Mouse (Mus musculus) forebrain, embryonic 15.5 days (tissue): ENCODE results near the gene Brd9. TPM values are rescaled to one million over a fixed set of nuclear protein-coding genes. Genes with fewer than 3 reads are reported as not detected.
"Not testable (repeated sequence)": the region's sequence is repeated elsewhere in the genome, so short reads cannot be mapped to it uniquely, and the experiment has no call there.

Experiments
- ATAC-seq: fragments of 200-750 bp; cut with Nextera tagmentation; replicated peaks from 2 replicates; pipeline ENCODE4 v1.8.0; 2017; ENCODE audit warnings: mild to moderate bottlenecking, moderate TSS enrichment, moderate library complexity
- H3K27ac ChIP-seq: fragments of 300-500 bp; sonication (generic); replicated peaks from 2 replicates; pipeline ENCODE4 v1.5.1; 2015; ENCODE audit warnings: mild to moderate bottlenecking, inconsistent platforms
- H3K27me3 ChIP-seq: fragments of 300-500 bp; sonication (generic); 2 replicates; pipeline ENCODE4 v1.6.1; 2015; ENCODE audit warnings: inconsistent platforms
- H3K36me3 ChIP-seq: fragments of 300-500 bp; sonication (generic); 2 replicates; pipeline ENCODE4 v1.6.1; 2015; ENCODE audit warnings: mild to moderate bottlenecking, inconsistent platforms
- H3K4me1 ChIP-seq: fragments of 300-500 bp; sonication (generic); 2 replicates; pipeline ENCODE4 v1.6.1; 2015; ENCODE audit warnings: inconsistent platforms
- H3K4me2 ChIP-seq: fragments of 300-500 bp; sonication (generic); replicated peaks from 2 replicates; pipeline ENCODE4 v1.6.1; 2015; ENCODE audit warnings: mild to moderate bottlenecking, inconsistent platforms
- H3K4me3 ChIP-seq: fragments of 300-500 bp; sonication (generic); 2 replicates; pipeline ENCODE4 v1.5.1; 2015; ENCODE audit warnings: mild to moderate bottlenecking, inconsistent platforms
- H3K9ac ChIP-seq: fragments of 300-500 bp; sonication (generic); replicated peaks from 2 replicates; pipeline ENCODE4 v1.6.1; 2015; ENCODE audit warnings: mild to moderate bottlenecking, inconsistent platforms
- H3K9me3 ChIP-seq: fragments of 300-500 bp; sonication (generic); 2 replicates; pipeline ENCODE4 v1.6.1; 2016; ENCODE audit warnings: inconsistent platforms
- WGBS: fragments of 180-500 bp; shearing (Covaris S2); methylation state at CpG from one replicate; pipeline ENCODE4 v1.1.7; 2015; ENCODE audit warnings: mixed read lengths; 5-methylcytosine and 5-hydroxymethylcytosine counted together
- microRNA-seq: library from miRNA; unstranded; fragments of <30 nt; microRNA quantifications from one replicate; pipeline ENCODE4, GENCODE M21; 2016
- polyA plus RNA-seq: library from polyadenylated mRNA; unstranded; fragments of >200 nt; fragmentation: Nextera tagmentation; extraction: Ambion mirVana; gene quantifications from 2 replicates; pipeline ENCODE4 v1.2.1, GENCODE M21; 2015

The Brd9 gene
- polyA plus RNA-seq, 1 experiment from 2014 or later = 98.0 TPM

DNA sequence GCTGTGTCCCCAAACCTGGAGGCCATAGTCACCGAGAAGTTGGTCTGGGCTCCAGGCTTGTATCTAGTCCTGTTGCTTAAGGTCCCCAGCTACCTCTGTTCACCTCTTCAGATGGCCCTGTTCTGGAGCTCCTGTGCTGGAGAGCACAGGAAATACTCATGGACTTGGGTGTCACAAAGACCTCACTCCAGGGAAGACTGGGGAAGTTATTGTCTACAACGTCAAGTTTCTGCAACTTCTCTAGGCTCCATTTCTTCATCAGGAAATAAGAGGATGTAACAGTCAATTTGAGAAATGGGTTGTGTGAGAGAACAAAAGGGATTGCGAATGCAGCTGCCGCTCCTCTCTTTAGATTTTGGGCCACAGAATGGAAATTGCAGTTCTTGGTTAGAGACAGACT is 58.8 kb downstream of the Brd9 start:
- Histone ChIP-seq H3K4me2 (no peak overlapping the region), H3K36me3 (no peaks in the 10 kb centered on the region), H3K4me1 (no peaks in the 10 kb centered on the region), H3K27ac (no peak overlapping the region), H3K4me3 (no peak overlapping the region), H3K9ac (no peak overlapping the region), H3K9me3 (no peaks in the 10 kb centered on the region), H3K27me3 (no peaks in the 10 kb centered on the region)
- no peak for ATAC-seq
- WGBS = 88% methylated on average over 4 of the region's 4 CpGs

DNA sequence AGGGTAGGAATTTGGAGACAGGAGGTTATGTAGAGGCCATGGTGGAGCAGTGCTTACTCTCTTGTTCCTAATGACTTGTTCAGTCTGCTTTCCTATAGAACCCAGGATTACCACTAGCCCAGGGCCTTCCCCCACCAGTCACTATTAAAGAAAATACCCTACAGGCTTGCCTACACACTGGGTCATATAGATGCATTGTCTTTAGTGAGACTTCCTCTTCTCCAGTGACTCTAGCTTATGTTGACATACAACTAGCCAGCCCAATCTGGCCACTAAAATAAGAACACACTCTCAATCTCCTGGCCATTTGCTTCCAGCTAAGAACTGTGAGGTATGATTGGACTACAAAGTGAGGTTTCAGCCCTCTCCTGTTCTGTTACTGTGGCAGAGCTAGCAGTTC is 62.9 kb downstream of the Brd9 start:
- Histone ChIP-seq H3K27ac (no peak overlapping the region), H3K4me1 (no peaks in the 10 kb centered on the region), H3K4me3 (no peak overlapping the region), H3K4me2 (no peak overlapping the region), H3K36me3 (no peaks in the 10 kb centered on the region), H3K27me3 (no peaks in the 10 kb centered on the region), H3K9ac (no peak overlapping the region), H3K9me3 (no peaks in the 10 kb centered on the region)
- no peak for ATAC-seq

DNA sequence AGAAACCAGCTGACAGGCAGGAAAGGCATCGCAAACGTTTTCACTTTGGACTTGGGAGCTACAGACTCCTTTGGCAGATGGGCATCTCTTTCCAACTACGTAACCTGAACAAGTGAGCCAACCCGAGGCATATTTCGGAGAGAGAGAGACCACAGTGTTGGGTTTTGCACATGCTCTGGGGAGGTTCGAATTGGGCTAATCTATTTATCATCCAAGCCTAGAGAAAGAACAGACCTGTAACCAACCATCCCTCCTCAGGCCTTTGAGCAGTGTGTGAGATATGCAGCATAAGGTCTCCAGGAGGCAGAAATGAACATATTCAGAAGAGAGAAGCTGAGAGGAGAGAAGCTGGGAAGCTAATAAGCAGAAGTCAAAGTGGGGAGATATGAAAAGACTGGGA is 63.4 kb downstream of the Brd9 start:
- Histone ChIP-seq H3K36me3 (no peaks in the 10 kb centered on the region), H3K4me1 (no peaks in the 10 kb centered on the region), H3K27me3 (no peaks in the 10 kb centered on the region), H3K9ac (no peak overlapping the region), H3K4me3 (no peak overlapping the region), H3K9me3 (no peaks in the 10 kb centered on the region), H3K27ac (no peak overlapping the region), H3K4me2 (no peak overlapping the region)
- ATAC-seq = no peak
- WGBS = 79% methylated on average over 6 of the region's 6 CpGs

DNA sequence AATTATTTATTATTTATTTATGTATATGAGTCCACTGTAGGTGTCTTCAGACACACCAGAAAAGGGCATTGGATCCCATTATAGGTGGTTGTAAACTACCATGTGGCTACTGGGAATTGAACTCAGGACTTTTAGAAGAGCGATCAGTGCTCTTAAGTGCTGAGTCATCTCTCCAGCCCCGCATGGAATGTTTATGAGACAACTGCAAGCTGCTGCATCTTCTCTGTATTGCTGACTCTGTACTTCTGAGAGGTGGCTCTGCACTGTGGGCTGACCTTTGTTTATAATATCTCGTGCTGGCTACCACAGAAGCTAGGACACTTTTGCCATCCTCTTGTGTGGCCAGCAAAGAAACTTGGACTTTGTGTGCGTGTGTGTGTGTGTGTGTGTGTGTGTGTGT is 63.9 kb downstream of the Brd9 start:
- Histone ChIP-seq H3K9me3 (no peaks in the 10 kb centered on the region), H3K27me3 (no peaks in the 10 kb centered on the region), H3K4me3 (no peak overlapping the region), H3K27ac (no peak overlapping the region), H3K4me1 (no peaks in the 10 kb centered on the region), H3K36me3 (no peaks in the 10 kb centered on the region), H3K9ac (no peak overlapping the region), H3K4me2 (no peak overlapping the region)
- 82% methylated on average over 4 of the region's 4 CpGs for WGBS
- no peak for ATAC-seq

DNA sequence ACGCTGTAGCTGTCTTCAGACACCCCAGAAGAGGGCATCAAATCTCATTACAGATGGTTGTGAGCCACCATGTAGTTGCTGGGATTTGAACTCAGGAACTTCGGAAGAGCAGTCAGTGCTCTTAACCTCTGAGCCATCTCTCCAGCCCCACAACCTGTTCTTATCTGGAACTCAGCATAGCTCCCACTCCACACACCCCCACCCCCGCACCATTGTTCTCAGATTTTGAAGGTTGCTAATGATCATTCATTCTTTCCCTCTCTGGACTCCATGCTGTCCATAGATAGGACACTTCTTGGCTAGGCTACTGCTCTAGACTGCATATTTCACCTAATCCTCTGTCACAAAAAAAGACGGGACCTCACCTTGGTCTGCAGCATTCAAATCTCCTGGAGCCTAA is 69.3 kb downstream of the Brd9 start:
- H3K27ac ChIP-seq = not testable (repeated sequence)
- WGBS = 87% methylated on average over 4 of the region's 4 CpGs

DNA sequence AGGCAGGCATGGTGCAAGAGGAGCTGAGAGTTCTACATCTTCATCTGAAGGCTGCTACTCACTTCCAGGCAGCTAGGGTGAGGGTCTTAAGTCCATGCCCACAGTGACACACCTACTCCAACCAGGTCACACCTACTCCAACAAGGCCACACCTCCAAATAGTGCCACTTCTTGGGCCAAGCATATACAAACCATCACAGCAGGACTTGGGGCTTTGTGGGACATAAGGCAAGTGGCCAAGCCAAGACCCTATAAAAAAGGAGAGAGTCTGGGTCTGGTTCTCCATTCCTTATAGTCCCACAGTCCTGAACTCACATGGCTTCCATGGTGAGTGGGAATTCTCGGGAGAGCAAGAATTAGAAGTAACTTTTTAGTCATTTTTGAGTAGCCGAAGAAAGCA is 70.6 kb downstream of the Brd9 start:
- 73% methylated on average over 2 of the region's 2 CpGs for WGBS
- not testable (repeated sequence) for H3K9ac ChIP-seq, H3K4me3 ChIP-seq, H3K27ac ChIP-seq, ATAC-seq, H3K4me2 ChIP-seq, H3K27me3 ChIP-seq, H3K36me3 ChIP-seq, H3K9me3 ChIP-seq
- peaks cover 15% of the 10 kb centered on the region for H3K4me1 ChIP-seq

More for the DNA sequence above, 69.3 kb downstream of the Brd9 start:
- H3K9me3 ChIP-seq, H3K27me3 ChIP-seq, ATAC-seq, H3K4me3 ChIP-seq, H3K9ac ChIP-seq, H3K36me3 ChIP-seq, H3K4me2 ChIP-seq: not testable (repeated sequence)
- H3K4me1 ChIP-seq = peaks cover 15% of the 10 kb centered on the region

DNA sequence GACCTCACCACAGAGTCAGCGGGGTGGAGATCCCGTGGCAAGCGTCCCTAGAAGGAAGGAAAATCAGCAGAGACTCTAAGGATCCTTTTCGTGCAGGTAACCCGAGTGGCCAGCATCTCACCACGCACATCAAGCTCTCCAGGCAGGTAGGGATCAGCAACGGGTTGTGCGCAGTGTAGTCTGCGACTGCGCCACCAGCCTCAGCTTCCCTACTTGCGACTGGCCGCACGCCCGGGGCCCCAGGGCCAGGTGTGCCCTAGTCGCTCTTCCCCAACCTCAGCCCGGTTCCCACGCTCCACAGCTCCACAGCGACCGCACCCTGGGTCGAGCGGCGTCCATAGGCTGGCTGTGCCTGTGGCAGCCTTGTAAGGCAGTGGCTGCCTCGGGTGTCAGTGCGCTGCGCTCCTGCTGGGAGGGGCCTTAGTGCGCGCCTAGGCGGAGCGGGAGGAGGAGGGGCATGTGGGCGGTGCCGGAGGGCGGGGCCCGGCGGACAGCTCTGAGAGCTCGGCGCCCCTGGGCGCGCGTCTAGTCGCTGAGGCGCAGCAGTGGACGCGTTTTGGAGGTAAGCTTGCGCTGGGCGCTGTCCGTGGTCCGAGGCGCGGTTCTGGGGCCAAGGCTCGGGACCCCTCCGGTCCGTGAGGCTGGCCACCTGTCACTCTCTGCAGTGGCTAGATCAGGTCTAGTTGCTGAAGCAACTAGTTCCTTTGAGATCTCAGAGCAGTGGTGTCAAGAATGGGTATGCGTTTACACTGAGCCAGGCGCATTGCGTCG is 71.5 kb downstream of the Brd9 start, which contains the start of gene Tppp:
Gene Tppp, plus strand, starts transcription at position 460 of the 771 bp plus-strand sequence.
- H3K27ac ChIP-seq = peak within 1 kb of the TSS; percentile 69
- no peaks in the 10 kb centered on the region for H3K36me3 ChIP-seq
- H3K9me3 ChIP-seq = no peaks in the 10 kb centered on the region
- 0 out of 2 replicates have a peak, but pooled peaks cover 4% of the 10 kb centered on the region for H3K27me3 ChIP-seq
- peak within 1 kb of the TSS; percentile 71 for H3K4me3 ChIP-seq
- WGBS = under 1% methylated on average over 56 of the region's 56 CpGs
- peak within 1 kb of the TSS; percentile 64 for H3K9ac ChIP-seq
- peak; percentile 93 for ATAC-seq
- peaks cover 15% of the 10 kb centered on the region for H3K4me1 ChIP-seq
- peak within 1 kb of the TSS; percentile 98 for H3K4me2 ChIP-seq

DNA sequence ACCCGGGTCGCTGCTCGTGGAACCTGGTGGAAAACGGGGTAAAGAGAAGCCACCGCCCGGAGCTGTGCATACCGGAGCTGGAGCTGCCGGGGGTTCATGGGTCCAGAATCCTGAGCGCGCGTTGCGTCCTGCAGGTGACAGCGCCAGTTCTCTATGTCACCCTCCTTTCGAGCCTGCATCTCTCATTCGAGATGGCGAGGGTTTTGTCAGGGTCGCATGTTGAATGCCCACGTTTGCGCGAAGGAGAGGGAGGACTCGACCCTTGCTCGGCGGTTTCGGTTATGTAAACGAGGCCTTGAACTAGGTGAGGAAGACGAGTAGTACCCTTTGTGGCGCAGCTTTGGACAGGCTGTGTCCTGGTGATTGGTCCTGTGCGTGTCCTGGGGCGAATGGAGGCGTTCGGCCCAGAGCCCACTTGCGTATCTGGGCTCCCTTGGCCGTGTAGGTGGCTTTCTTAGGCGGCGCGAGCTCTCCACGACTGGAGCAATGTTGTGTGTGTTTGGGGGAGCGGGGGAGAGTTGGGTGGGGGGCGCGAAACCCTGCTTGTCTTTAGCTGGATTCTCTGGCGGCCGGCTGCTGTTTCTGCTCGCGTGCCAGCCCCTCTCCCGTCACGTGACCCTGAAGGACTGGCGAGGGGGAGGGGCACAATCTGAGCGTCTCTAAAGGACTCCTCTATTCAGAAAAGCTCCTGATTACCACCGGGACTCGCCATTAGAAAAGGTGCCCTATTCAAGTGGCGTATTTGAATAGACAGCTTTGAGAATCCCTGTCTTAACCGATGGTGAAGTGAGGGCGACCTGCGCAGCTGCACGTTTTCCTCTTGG is 72.4 kb downstream of the Brd9 start:
- peak overlapping the region; percentile 71 for H3K4me3 ChIP-seq
- peak overlapping the region; percentile 64 for H3K9ac ChIP-seq
- no peaks in the 10 kb centered on the region for H3K36me3 ChIP-seq
- peaks cover 15% of the 10 kb centered on the region for H3K4me1 ChIP-seq
- under 1% methylated on average over 55 of the region's 55 CpGs for WGBS
- peak overlapping the region; percentile 69 for H3K27ac ChIP-seq
- no peaks in the 10 kb centered on the region for H3K9me3 ChIP-seq
- peak overlapping the region; percentile 98 for H3K4me2 ChIP-seq
- peak; percentile 67 for ATAC-seq
- 0 out of 2 replicates have a peak, but pooled peaks cover 4% of the 10 kb centered on the region for H3K27me3 ChIP-seq

Small RNA genes lying within 50 kb of the gene (microRNA-seq; reads per million reads assigned to microRNA genes)
- not detected for gene Gm25197

Other genes starting within 250 kb of the Brd9 start
- 0.06 TPM in 1 of 2 replicates, not detected in the other for gene Slc6a19, start 232.9 kb upstream of the Brd9 start, polyA plus RNA-seq
- 16.3 and 18.4 TPM in 2 replicates for gene Slc12a7, start 204.7 kb upstream of the Brd9 start, polyA plus RNA-seq
- gene Nkd2, start 90.2 kb upstream of the Brd9 start, polyA plus RNA-seq = 7.4 and 8.1 TPM in 2 replicates
- 20.6 and 21.0 TPM in 2 replicates for gene Trip13, start within 50 bp of the Brd9 start, polyA plus RNA-seq
- not detected in 2 replicates for gene Zdhhc11, start 26.0 kb downstream of the Brd9 start, polyA plus RNA-seq
- gene Tppp, start 71.6 kb downstream of the Brd9 start, polyA plus RNA-seq = 7.1 and 7.5 TPM in 2 replicates
- 11.3 and 13.1 TPM in 2 replicates for gene Cep72, start 124.5 kb downstream of the Brd9 start, polyA plus RNA-seq
- gene Slc9a3, start 183.6 kb downstream of the Brd9 start, polyA plus RNA-seq = not detected in 2 replicates